Mouse (Mus musculus) liver, embryonic 12.5 days (tissue): Measurements from ENCODE around the gene Esp18. TPM values are rescaled to one million over a fixed set of nuclear protein-coding genes. Genes with fewer than 3 reads are reported as not detected.

Source experiments
- ATAC-seq: fragments of 200-750 bp; cut with Nextera tagmentation; 2 replicates; pipeline ENCODE4 v1.8.0; 2017; ENCODE audit warnings: moderate number of reproducible peaks, mild to moderate bottlenecking, moderate library complexity
- H3K27ac ChIP-seq: fragments of 300-500 bp; sonication (generic); 2 replicates; pipeline ENCODE4 v1.5.1; 2016; ENCODE audit warnings: mild to moderate bottlenecking
- H3K27me3 ChIP-seq: fragments of 300-500 bp; sonication (generic); replicated peaks from 2 replicates; pipeline ENCODE4 v1.6.1; 2016; ENCODE audit warnings: mild to moderate bottlenecking, moderate library complexity
- H3K36me3 ChIP-seq: fragments of 300-500 bp; sonication (generic); 2 replicates; pipeline ENCODE4 v1.6.1; 2016; ENCODE audit warnings: mild to moderate bottlenecking, moderate library complexity
- H3K4me1 ChIP-seq: fragments of 300-500 bp; sonication (generic); 2 replicates; pipeline ENCODE4 v1.6.1; 2016
- H3K4me2 ChIP-seq: fragments of 300-500 bp; sonication (generic); 2 replicates; pipeline ENCODE4 v1.6.1; 2016; ENCODE audit warnings: mild to moderate bottlenecking, moderate library complexity
- H3K4me3 ChIP-seq: fragments of 300-500 bp; sonication (generic); 2 replicates; pipeline ENCODE4 v1.5.1; 2016; ENCODE audit warnings: mild to moderate bottlenecking, moderate library complexity
- H3K9ac ChIP-seq: fragments of 300-500 bp; sonication (generic); 2 replicates; pipeline ENCODE4 v1.6.1; 2016; ENCODE audit warnings: mild to moderate bottlenecking, moderate library complexity
- H3K9me3 ChIP-seq: fragments of 300-500 bp; sonication (generic); replicated peaks from 2 replicates; pipeline ENCODE4 v1.6.1; 2016; ENCODE audit warnings: mild to moderate bottlenecking, moderate library complexity
- WGBS: fragments of 180-500 bp; shearing (Covaris S2); methylation state at CpG from one replicate; pipeline ENCODE4 v1.1.7; 2016; ENCODE audit not compliant: insufficient replicate concordance; 5-methylcytosine and 5-hydroxymethylcytosine counted together
- microRNA-seq: library from miRNA; unstranded; fragments of <30 nt; microRNA quantifications from one replicate; pipeline ENCODE4, GENCODE M21; 2017
- polyA plus RNA-seq: library from polyadenylated mRNA; unstranded; fragments of >200 nt; fragmentation: Nextera tagmentation; extraction: Ambion mirVana; gene quantifications from 2 replicates; pipeline ENCODE4 v1.2.1, GENCODE M21; 2016

Gene Esp18
- not detected in 2 replicates for polyA plus RNA-seq

GRCm38 (mm10) chr17:39406059-39406458, at the start of gene Esp18:
Esp18 (plus strand) TSS chr17:39406359.
- H3K9ac ChIP-seq, result no peak within 1 kb of the TSS
- no peaks in the 10 kb centered on the region for H3K9me3 ChIP-seq
- WGBS, result 47% methylated on average over 2 of the region's 2 CpGs
- no peaks in the 10 kb centered on the region for H3K36me3 ChIP-seq
- no peaks in the 10 kb centered on the region for H3K27me3 ChIP-seq
- no peak within 1 kb of the TSS for H3K4me2 ChIP-seq
- no peaks in the 10 kb centered on the region for H3K4me1 ChIP-seq
- H3K27ac ChIP-seq, result no peak within 1 kb of the TSS
- H3K4me3 ChIP-seq, result no peak within 1 kb of the TSS
- ATAC-seq, result no peak

- no peak for ATAC-seq
- no peaks in the 10 kb centered on the region for H3K27me3 ChIP-seq
- WGBS, result 56% methylated on average over 3 of the region's 3 CpGs
These were observed 42.8 kb upstream of the Esp18 start for GRCm38 (mm10) chr17:39363316-39363715.

More at GRCm38 (mm10) chr17:39363316-39363715, 42.8 kb upstream of the Esp18 start:
- no peak overlapping the region for H3K4me3 ChIP-seq
- no peaks in the 10 kb centered on the region for H3K9me3 ChIP-seq
- H3K9ac ChIP-seq, result no peak overlapping the region
- no peaks in the 10 kb centered on the region for H3K4me1 ChIP-seq
- no peak overlapping the region for H3K4me2 ChIP-seq
- H3K27ac ChIP-seq, result no peak overlapping the region
- no peaks in the 10 kb centered on the region for H3K36me3 ChIP-seq

Small RNA genes within 50 kb of the gene (microRNA-seq; reads per million reads assigned to microRNA genes)
- not detected for gene Gm26429

Other genes with a start within 250 kb of the Esp18 start
- gene Esp16, start 129.8 kb downstream of the Esp18 start, polyA plus RNA-seq, result not detected in 2 replicates
- gene Esp15, start 234.6 kb downstream of the Esp18 start, polyA plus RNA-seq, result not detected in 2 replicates